Mouse (Mus musculus) layer of hippocampus, postnatal 36 days (tissue): Measurements from ENCODE around the gene Lcn2. TPM values are rescaled to one million over a fixed set of nuclear protein-coding genes. Genes with fewer than 3 reads are reported as not detected.

ENCODE experiments used
- DNase-seq, 2 experiments: peaks; one replicate each; pipeline ENCODE4 v3.0.0; 2022
- total RNA-seq, 2 experiments: library from RNA; stranded (reverse); gene quantifications; 2 replicates each; pipeline ENCODE4 v1.2.3; 2021

The Lcn2 gene
- total RNA-seq, 2 experiments from 2014 or later, result 0.65 to 13.4 TPM

- DNase-seq, result no peak
Measured at GRCm38 (mm10) chr2:32412742-32413531, 24.9 kb upstream of the Lcn2 start.

- no peak for DNase-seq
Measured at GRCm38 (mm10) chr2:32411407-32411806, 23.4 kb upstream of the Lcn2 start.

DNA sequence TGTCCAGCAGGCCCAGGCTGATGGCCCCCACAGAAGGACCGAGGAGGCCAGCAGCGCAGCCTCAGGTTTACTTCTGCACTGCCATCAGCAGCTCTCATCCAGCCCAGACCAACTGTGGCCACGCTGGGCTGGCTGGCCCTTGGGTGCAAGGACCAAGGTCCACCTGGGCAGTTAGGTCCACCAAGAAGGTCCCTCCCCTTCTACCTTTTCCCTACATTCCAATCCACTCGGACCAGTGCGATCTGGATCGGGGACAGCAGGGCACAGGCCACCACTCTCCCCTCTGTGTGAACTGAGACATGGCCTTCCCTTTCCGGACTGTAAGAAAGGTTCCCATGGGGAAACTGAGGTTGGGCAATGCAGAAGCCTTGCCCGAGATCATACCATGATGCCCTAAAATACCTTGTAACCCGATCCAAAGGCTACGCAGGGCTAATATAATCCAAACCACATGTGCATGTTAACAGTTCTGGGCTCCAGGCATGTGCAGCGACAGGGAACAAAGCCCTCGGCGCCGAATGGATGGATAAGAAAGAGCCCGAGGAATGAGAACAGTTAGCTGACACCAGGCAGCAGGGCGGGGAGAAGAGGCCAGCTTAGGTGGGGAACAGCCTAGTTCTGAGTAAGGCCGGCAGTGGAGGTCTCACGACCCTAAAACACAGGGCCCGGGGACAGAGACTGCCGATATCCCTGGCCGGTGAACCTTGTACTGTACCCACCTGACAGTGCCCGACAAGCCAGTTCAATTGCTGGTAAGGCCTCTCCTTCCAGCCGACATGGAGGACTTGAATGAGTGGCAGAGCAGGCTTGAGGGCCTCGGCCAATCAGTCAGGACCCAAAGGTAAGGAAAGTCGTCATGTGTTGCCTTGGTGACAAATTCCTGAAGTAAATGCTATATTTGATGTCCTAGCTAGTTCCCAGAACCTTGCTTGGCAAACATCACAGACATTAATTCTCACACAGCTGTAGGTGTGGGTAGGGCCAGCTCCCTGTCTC is 20.7 kb upstream of the Lcn2 start:
- DNase-seq, result no peak

DNA sequence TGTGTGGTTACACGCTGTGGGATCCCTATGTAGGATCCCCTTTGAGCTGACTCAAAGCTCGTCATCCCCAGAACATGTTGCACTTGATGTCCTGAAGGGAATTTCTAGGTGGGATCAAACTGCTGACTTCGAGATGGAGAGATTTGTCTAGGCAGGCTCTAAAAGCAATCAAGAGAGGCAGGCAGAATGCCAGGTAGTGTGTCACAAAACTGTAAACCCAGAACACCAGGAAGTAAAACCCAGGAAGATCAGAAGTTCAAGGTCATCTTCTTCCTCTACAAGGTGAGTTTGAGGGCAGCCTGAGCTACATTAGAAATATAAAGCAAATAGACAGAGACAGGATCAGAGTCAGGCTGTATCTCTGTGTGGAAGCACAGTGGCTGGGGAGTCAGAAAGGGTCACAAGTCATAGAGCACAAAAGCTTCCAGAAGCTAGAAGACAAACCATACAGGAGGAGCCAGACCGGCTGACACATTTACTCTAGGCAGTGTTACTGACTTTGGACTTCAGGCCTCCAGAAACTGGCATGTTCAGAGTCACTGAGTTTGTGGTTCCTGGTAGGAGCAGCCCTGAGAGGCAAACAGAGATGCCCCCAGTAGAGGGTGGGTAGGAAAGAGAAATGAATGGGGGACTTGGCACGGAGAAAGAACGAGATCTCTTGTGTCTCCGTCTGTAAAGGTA is 19.2 kb upstream of the Lcn2 start:
- DNase-seq, result no peak

DNA sequence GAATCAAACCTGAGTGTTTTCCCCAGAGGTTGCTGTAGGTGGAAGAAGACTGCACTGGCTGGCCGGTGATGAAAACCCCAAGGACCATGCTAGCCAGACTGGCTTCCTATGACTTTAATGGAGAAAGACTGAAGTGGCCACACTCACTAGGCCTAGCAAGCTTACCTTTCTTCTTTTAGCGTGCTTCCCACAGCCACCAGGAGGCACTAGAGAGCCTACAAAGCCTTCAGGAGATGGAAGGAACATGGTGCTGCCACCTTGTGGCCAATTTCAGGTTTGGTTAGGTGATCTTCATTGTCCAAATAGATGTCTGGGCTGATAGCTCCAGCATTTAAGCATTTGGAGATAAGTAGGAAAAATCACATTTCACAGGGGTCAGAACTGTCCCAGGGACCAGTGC is 16.6 kb upstream of the Lcn2 start:
- peak; percentile 87 to 90 for DNase-seq

GRCm38 (mm10) chr2:32396695-32397094 is 8.6 kb upstream of the Lcn2 start:
- no peak for DNase-seq

GRCm38 (mm10) chr2:32395946-32396621 is 8.0 kb upstream of the Lcn2 start:
- peak; percentile 91 to 92 for DNase-seq

GRCm38 (mm10) chr2:32395484-32395945 is 7.5 kb upstream of the Lcn2 start, which contains the start of gene Ptges2:
Ptges2 (plus strand) TSS chr2:32395896.
- peak; percentile 88 to 92 for DNase-seq

DNA sequence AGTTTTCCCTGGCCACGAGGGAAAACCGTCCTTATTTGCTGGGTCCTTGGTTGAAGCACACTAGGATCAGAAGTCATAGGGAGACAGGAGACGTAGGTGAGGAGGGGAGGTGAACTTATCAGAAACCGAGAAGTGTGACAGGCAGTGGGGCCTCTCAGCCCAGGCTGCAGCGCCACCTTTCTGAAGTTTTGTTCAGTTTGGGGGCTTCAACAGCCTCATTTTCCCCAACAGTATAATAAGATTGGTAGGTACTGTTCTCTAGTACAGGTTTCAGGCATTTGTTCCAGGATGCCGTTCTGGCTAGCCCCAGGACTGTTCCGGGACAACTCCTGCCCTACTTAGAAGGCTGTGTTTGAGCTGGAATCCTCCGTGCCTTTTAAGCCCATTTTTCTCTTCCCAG is 6.9 kb upstream of the Lcn2 start:
- no peak for DNase-seq

DNA sequence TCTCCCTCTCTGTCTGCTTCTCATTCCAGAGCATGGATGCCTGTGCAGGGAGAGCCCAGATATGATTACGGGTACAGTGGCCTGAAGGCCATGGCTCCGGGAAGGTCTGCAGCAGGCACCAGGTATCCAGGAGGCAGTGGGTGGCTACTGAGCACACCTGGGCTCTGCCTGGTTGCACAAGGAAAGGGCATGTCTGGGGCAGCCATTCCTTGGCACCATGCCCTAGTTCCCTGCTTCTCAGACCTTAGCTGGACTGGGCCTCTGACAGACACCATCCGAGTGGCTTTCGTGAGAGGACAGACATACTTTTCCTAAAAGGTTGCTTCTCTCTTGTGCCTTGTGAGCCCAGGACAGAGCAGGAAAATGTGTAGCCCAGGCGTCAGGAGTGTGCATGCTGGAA is 4.0 kb upstream of the Lcn2 start:
- no peak for DNase-seq

GRCm38 (mm10) chr2:32390871-32391270 is 2.8 kb upstream of the Lcn2 start:
- DNase-seq, result no peak

- DNase-seq, result no peak
Measured at GRCm38 (mm10) chr2:32389157-32389556, 1.1 kb upstream of the Lcn2 start.

GRCm38 (mm10) chr2:32382689-32383088 is 5.4 kb downstream of the Lcn2 start:
- no peak for DNase-seq

DNA sequence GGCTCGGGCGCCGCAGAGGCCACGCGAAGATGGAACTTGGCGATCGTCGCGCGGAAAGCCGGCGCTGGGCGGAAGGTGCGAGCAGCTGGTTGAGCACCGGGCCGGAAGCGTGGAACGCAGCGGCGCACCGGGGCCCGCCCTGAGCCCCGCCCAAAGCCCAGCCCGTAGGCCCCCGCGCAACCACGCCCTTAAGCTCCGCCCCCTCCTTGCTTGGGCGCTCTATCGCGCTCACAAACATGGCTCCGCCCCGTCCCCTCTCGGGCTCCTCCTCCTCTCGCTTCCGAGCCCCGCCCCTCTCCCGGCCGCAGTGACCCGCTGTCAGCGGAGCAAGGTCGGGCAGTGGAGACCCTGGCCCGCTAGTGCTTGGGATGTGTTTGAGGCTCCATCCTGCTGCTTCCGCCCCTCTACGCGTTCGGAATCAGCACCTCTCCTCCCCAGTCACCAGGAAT is 6.3 kb downstream of the Lcn2 start, which contains the start of gene 1110008P14Rik:
Gene 1110008P14Rik, minus strand, starts transcription at position 164 of the 449 bp plus-strand sequence.
- peak; percentile 92 to 93 for DNase-seq

DNA sequence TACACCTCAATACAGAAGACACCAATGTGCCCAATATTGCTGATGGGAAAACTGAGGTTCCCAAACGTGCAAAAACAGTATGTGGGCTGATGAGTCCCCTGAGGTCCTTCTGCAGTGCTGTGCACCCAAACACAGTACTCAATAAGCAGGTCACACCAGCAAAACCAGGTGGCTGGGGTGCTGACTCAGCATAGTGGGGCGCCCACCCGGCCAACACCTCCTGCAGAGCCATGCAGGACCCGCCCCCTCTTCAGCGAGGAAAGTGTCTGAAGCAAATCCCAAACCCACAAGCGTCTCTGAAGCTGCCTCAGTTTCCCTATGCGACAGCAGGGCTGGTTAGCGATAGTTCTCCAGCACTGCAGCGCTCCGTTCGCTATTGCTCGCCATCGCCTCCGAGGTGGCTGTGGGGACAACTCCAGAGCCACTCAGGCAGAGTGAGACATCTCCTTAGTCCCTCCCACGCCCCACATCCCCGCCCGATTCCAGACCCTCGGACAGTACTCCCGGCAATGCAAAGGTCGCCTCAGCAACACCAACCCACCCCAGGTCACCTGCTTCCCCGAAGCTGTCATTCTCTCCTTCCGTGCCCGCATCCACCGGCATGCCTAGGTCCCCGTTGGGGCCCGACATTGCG is 6.8 kb downstream of the Lcn2 start:
- peak in 1 of 2 experiments; percentile 54 for DNase-seq

DNA sequence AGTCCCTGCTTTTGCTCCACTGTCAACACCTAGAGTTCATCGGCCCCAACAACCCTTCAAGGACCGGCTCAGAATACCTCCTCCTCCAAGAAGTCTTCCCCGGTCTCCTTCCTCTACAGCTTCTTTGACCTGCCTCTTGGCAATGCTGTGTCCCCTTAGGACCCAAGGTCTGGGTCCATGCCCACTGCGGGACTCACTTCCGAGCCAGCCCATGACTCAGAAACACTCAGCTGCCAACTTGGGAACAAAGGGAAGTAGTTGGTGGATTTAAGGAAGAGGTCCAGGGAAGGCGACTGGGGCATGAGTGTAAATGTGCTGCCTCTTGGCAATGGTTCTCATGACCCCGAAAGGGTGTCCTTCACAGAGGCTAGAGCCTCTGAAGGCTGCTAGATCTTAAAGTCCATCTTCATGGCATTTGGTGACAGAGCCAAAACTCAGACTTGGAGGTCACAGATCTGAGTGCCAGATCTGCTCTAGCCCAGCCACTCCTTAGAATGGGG is 8.0 kb downstream of the Lcn2 start:
- DNase-seq, result no peak

DNA sequence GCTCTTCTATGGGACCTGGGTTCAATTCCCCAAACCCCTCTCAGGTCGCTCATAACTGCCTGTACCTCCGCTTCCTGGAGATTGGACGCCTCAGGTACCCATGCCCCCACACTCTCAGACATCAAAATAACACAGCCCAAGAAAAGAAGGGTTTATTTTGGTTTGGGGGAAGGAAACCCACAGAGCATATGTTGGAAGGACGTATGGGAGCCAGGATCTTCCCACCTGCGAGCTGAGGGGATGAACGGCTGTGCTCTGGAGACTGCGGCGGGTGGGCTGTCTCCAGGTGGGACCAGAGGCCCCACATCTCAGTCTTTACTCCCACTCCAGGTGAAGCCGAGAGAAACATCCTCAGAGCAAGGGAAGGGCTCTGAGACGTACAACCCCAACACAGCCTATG is 11.1 kb downstream of the Lcn2 start:
- DNase-seq, result no peak

DNA sequence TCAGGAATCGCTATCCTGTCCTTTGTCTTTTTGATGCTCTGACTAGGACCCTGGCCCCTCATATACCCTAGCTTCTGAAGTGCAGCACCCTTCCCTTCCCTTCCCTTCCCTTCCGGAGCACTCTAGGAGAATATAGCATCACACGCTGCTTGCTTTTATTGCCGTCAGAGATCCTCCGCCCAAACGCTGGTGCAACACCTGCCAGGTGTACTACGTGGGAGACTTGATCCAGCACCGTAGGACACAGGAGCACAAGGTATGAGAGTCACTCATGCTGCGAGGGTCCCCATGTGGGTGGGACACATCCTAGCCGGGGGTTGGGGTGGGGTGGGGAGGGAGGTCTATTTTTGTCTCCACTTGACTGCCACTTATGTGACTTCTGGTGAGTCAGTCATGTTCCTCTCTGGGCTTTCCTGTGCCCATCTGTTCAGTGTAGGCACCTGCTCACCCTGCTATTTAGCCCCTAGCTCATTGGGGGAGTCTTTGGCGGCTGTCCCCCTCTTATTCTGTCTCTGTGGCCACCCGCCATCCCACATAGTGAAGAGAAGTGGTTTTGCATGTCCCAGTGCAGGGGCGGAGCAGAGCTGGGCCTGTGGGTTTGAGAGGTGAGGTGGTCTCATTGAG is 12.6 kb downstream of the Lcn2 start:
- no peak for DNase-seq

- no peak for DNase-seq
Measured at GRCm38 (mm10) chr2:32374191-32374590, 13.9 kb downstream of the Lcn2 start.

- no peak for DNase-seq
Measured at GRCm38 (mm10) chr2:32367315-32367714, 20.7 kb downstream of the Lcn2 start.

DNA sequence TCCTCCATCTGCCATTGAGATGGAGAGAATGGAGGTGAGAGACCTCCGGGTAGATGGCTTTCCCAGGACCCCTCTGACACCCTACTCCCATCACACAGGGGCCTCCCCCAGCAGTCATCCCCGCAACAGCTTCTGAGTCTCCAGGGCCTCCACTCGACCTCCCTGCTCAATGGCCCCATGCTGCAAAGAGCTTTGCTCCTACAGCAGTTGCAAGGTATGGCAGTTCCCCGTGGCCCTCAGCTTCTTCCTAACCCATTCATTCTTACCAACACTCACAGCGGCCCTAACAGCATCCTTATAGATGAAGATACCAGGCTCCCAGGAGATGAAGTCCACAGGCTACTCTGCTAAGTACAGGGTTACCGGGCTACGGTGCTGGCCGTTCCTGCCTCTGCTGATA is 23.9 kb downstream of the Lcn2 start:
- DNase-seq, result no peak
